Mouse (Mus musculus) myocyte (in vitro differentiated cells): ENCODE measurements around the gene Mstn.

Source experiments
- E2F4 ChIP-seq: IDR thresholded peaks from one replicate; pipeline ENCODE4 v1.6.1; 2011; ENCODE audit warnings: mild to moderate bottlenecking, control low read depth, moderate library complexity; ENCODE audit not compliant: insufficient read depth
- MAX ChIP-seq: IDR thresholded peaks from one replicate; pipeline ENCODE4 v1.6.1; 2011; ENCODE audit warnings: low read depth, mild to moderate bottlenecking, control low read depth
- MYOD1 ChIP-seq, 3 experiments: IDR thresholded peaks; one replicate each; pipeline ENCODE4 v1.6.1; 2011; ENCODE audit warnings: control low read depth in 2 of 3, low read depth in 2 of 3, mild to moderate bottlenecking in 2 of 3, moderate library complexity in 1 of 3; ENCODE audit not compliant: insufficient read length in 2 of 3, control insufficient read depth in 1 of 3
- MYOG ChIP-seq, 3 experiments: IDR thresholded peaks; one replicate each; pipeline ENCODE4 v1.6.1; 2011; ENCODE audit warnings: control low read depth in 2 of 3, low read depth in 2 of 3, mild to moderate bottlenecking in 2 of 3; ENCODE audit not compliant: insufficient read length in 2 of 3, control insufficient read depth in 1 of 3, insufficient read depth in 1 of 3
- POLR2A ChIP-seq: IDR thresholded peaks from one replicate; pipeline ENCODE4 v1.6.1; 2011; ENCODE audit warnings: low read depth, mild to moderate bottlenecking, control low read depth, moderate library complexity; ENCODE audit not compliant: insufficient read length
- POLR2AphosphoS2 ChIP-seq: IDR thresholded peaks from one replicate; pipeline ENCODE4 v1.6.1; 2011; ENCODE audit warnings: low read depth, control low read depth; ENCODE audit not compliant: insufficient read length
- REST ChIP-seq: IDR thresholded peaks from one replicate; pipeline ENCODE4 v1.6.1; 2011; ENCODE audit warnings: mild to moderate bottlenecking, control low read depth, moderate library complexity; ENCODE audit not compliant: insufficient read depth, insufficient read length
- SRF ChIP-seq: IDR thresholded peaks from one replicate; pipeline ENCODE4 v1.6.1; 2011; ENCODE audit warnings: low read depth; ENCODE audit not compliant: control insufficient read depth, insufficient read length
- TCF12 ChIP-seq: IDR thresholded peaks from one replicate; pipeline ENCODE4 v1.6.1; 2011; ENCODE audit warnings: mild to moderate bottlenecking, control low read depth; ENCODE audit not compliant: poor library complexity, insufficient read depth, severe bottlenecking
- TCF3 ChIP-seq: IDR thresholded peaks from one replicate; pipeline ENCODE4 v1.6.1; 2011; ENCODE audit warnings: low read depth, control low read depth; ENCODE audit not compliant: insufficient read length

DNA sequence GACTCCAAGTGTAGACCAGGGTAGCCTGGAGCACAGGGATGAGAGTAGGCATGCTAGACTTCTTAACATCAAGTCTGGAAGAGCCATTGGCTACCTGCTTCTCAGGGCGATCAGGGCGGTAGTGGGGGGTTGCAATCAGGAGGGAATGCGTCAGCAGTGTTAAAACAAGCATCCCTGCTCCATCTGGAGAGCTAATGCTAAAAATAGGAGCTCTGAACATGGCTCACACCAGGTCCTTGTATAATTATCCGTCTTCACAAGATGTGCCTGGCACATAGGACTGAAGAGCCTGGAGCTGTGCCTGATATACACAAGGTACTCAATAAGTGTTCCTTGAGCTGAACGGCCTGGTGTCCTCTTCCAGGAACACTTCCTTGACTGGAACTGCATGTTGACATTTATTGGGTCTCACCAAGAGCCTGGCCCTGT lies 24.0 kb upstream of the Mstn start:
- TF ChIP-seq MYOD1 (IDR thresholded peaks at IDR 0.05; ENCODE audit: control insufficient read depth in 1 of 3, insufficient read length in 2 of 3, low read depth in 2 of 3) (no peak), SRF (no peak), TCF12 (no peak), TCF3 (no peak), POLR2A (no peak), REST (no peak), MAX (no peak), E2F4 (no peak), POLR2AphosphoS2 (no peak), MYOG (IDR thresholded peaks at IDR 0.05; ENCODE audit: control insufficient read depth in 1 of 3, insufficient read depth in 1 of 3, insufficient read length in 2 of 3, low read depth in 2 of 3) (no peak)
